Mouse (Mus musculus) lung, embryonic 14.5 days (tissue): Measurements from ENCODE around the gene Slc29a1. TPM values are rescaled to one million over a fixed set of nuclear protein-coding genes. Genes with fewer than 3 reads are reported as not detected.

Source experiments
- ATAC-seq: fragments of 200-750 bp; cut with Nextera tagmentation; 2 replicates; pipeline ENCODE4 v1.8.0; 2017; ENCODE audit warnings: mild to moderate bottlenecking, moderate TSS enrichment, moderate library complexity; ENCODE audit not compliant: insufficient read depth
- DNase-seq: peaks from one replicate; pipeline ENCODE4 v3.0.0-alpha.2; 2015
- H3K27ac ChIP-seq: fragments of 300-500 bp; sonication (generic); 2 replicates; pipeline ENCODE4 v1.5.1; 2014; ENCODE audit warnings: low read depth, mild to moderate bottlenecking, moderate library complexity
- H3K27me3 ChIP-seq: fragments of 300-500 bp; sonication (generic); 2 replicates; pipeline ENCODE4 v1.6.1; 2014; ENCODE audit warnings: low read length, control low read depth; ENCODE audit not compliant: insufficient read depth
- H3K36me3 ChIP-seq: fragments of 300-500 bp; sonication (generic); 2 replicates; pipeline ENCODE4 v1.6.1; 2014; ENCODE audit warnings: control low read depth; ENCODE audit not compliant: insufficient read depth
- H3K4me1 ChIP-seq: fragments of 300-500 bp; sonication (generic); 2 replicates; pipeline ENCODE4 v1.6.1; 2014; ENCODE audit warnings: antibody characterized with exemption, control low read depth; ENCODE audit not compliant: insufficient read depth
- H3K4me2 ChIP-seq: fragments of 300-500 bp; sonication (generic); 2 replicates; pipeline ENCODE4 v1.6.1; 2014; ENCODE audit warnings: mild to moderate bottlenecking
- H3K4me3 ChIP-seq: fragments of 300-500 bp; sonication (generic); 2 replicates; pipeline ENCODE4 v1.5.1; 2014; ENCODE audit warnings: low read depth, low read length
- H3K9ac ChIP-seq: fragments of 300-500 bp; sonication (generic); 2 replicates; pipeline ENCODE4 v1.6.1; 2014
- H3K9me3 ChIP-seq: fragments of 300-500 bp; sonication (generic); 2 replicates; pipeline ENCODE4 v1.6.1; 2016; ENCODE audit warnings: low read depth, low read length, control low read depth
- CTCF ChIP-seq: IDR thresholded peaks from 2 replicates; pipeline ENCODE4 v1.5.1; 2016; ENCODE audit warnings: antibody characterized with exemption, low read depth
- WGBS: fragments of 180-500 bp; shearing (Covaris S2); extraction: QIAGEN DNeasy Blood & Tissue Kit; methylation state at CpG from one replicate; pipeline ENCODE4 v1.1.7; 2014; 5-methylcytosine and 5-hydroxymethylcytosine counted together
- polyA plus RNA-seq: library from polyadenylated mRNA; unstranded; fragments of >200 nt; fragmentation: Nextera tagmentation; extraction: Ambion mirVana; gene quantifications from 2 replicates; pipeline ENCODE4 v1.2.1, GENCODE M21; 2014

Slc29a1 gene
- polyA plus RNA-seq, 1 experiment from 2014 or later = 75.4 TPM

GRCm38 (mm10) chr17:45619386-45620256 is 20.2 kb upstream of the Slc29a1 start:
- peak; percentile 58 for DNase-seq
- Histone ChIP-seq H3K36me3 (no peaks in the 10 kb centered on the region), H3K9ac (peak overlapping the region; percentile 1), H3K4me3 (peak overlapping the region; percentile 14; the same call in 1 of the 2 replicates), H3K4me1 (peaks cover 5% of the 10 kb centered on the region; the same call in 1 of the 2 replicates), H3K27me3 (no peaks in the 10 kb centered on the region), H3K4me2 (peak overlapping the region; percentile 49), H3K9me3 (no peaks in the 10 kb centered on the region), H3K27ac (peak overlapping the region; percentile 87)
- ATAC-seq = peak; percentile 21; the same call in 1 of the 2 replicates
- WGBS = 14% methylated on average over 20 of the region's 20 CpGs
- no peak for TF ChIP-seq CTCF

GRCm38 (mm10) chr17:45618941-45619385 is 19.6 kb upstream of the Slc29a1 start:
- TF ChIP-seq CTCF = no peak
- DNase-seq = peak; percentile 53
- Histone ChIP-seq H3K27ac (peak overlapping the region; percentile 87), H3K27me3 (no peaks in the 10 kb centered on the region), H3K4me1 (peaks cover 5% of the 10 kb centered on the region; the same call in 1 of the 2 replicates), H3K9me3 (no peaks in the 10 kb centered on the region), H3K4me3 (peak overlapping the region; percentile 14; the same call in 1 of the 2 replicates), H3K4me2 (peak overlapping the region; percentile 49), H3K9ac (peak overlapping the region; percentile 1), H3K36me3 (no peaks in the 10 kb centered on the region)
- WGBS = 21% methylated on average over 8 of the region's 8 CpGs
- peak; percentile 65; the same call in 1 of the 2 replicates for ATAC-seq

GRCm38 (mm10) chr17:45617655-45618054 is 18.2 kb upstream of the Slc29a1 start:
- H3K36me3 ChIP-seq = no peaks in the 10 kb centered on the region
- 90% methylated on average over 6 of the region's 6 CpGs for WGBS
- TF ChIP-seq CTCF = no peak
- no peaks in the 10 kb centered on the region for H3K9me3 ChIP-seq
- no peak overlapping the region for H3K27ac ChIP-seq
- H3K4me3 ChIP-seq = no peak overlapping the region
- no peak for DNase-seq
- peaks cover 5% of the 10 kb centered on the region; the same call in 1 of the 2 replicates for H3K4me1 ChIP-seq
- no peaks in the 10 kb centered on the region for H3K27me3 ChIP-seq
- no peak overlapping the region for H3K4me2 ChIP-seq
- no peak overlapping the region for H3K9ac ChIP-seq
- no peak for ATAC-seq

GRCm38 (mm10) chr17:45616679-45617078 is 17.3 kb upstream of the Slc29a1 start:
- peaks cover 5% of the 10 kb centered on the region; the same call in 1 of the 2 replicates for H3K4me1 ChIP-seq
- no peaks in the 10 kb centered on the region for H3K27me3 ChIP-seq
- H3K36me3 ChIP-seq = no peaks in the 10 kb centered on the region
- WGBS = 82% methylated on average over 3 of the region's 3 CpGs
- no peak for DNase-seq
- no peaks in the 10 kb centered on the region for H3K9me3 ChIP-seq
- no peak for TF ChIP-seq CTCF
- H3K27ac ChIP-seq = no peak overlapping the region
- H3K9ac ChIP-seq = no peak overlapping the region
- H3K4me2 ChIP-seq = no peak overlapping the region
- no peak for ATAC-seq
- H3K4me3 ChIP-seq = no peak overlapping the region

- H3K9me3 ChIP-seq = no peaks in the 10 kb centered on the region
- 53% methylated on average over 4 of the region's 4 CpGs for WGBS
- no peak for DNase-seq
- H3K4me1 ChIP-seq = peaks cover 5% of the 10 kb centered on the region; the same call in 1 of the 2 replicates
- H3K9ac ChIP-seq = no peak overlapping the region
- ATAC-seq = no peak
- no peaks in the 10 kb centered on the region for H3K27me3 ChIP-seq
- TF ChIP-seq CTCF = no peak
- H3K36me3 ChIP-seq = no peaks in the 10 kb centered on the region
- H3K4me3 ChIP-seq = no peak overlapping the region
- H3K27ac ChIP-seq = no peak overlapping the region
- H3K4me2 ChIP-seq = no peak overlapping the region
These were observed 16.7 kb upstream of the Slc29a1 start for GRCm38 (mm10) chr17:45616046-45616650.

- no peak for ATAC-seq
- H3K4me3 ChIP-seq = no peak overlapping the region
- WGBS = 70% methylated on average over 7 of the region's 7 CpGs
- H3K36me3 ChIP-seq = no peaks in the 10 kb centered on the region
- DNase-seq = no peak
- no peaks in the 10 kb centered on the region for H3K27me3 ChIP-seq
- H3K4me1 ChIP-seq = no peaks in the 10 kb centered on the region
- TF ChIP-seq CTCF = no peak
- H3K9me3 ChIP-seq = no peaks in the 10 kb centered on the region
- H3K27ac ChIP-seq = no peak overlapping the region
- no peak overlapping the region for H3K4me2 ChIP-seq
- H3K9ac ChIP-seq = no peak overlapping the region
These were observed 13.5 kb upstream of the Slc29a1 start for GRCm38 (mm10) chr17:45612921-45613320.

- no peak for TF ChIP-seq CTCF
- Histone ChIP-seq H3K4me3 (no peak overlapping the region), H3K27me3 (no peaks in the 10 kb centered on the region), H3K27ac (no peak overlapping the region), H3K4me2 (no peak overlapping the region), H3K4me1 (no peaks in the 10 kb centered on the region), H3K36me3 (no peaks in the 10 kb centered on the region), H3K9ac (no peak overlapping the region), H3K9me3 (no peaks in the 10 kb centered on the region)
- DNase-seq (no peak), ATAC-seq (no peak)
- WGBS = 71% methylated on average over 8 of the region's 8 CpGs
These were observed 12.6 kb upstream of the Slc29a1 start for GRCm38 (mm10) chr17:45612008-45612407.
